Mouse (Mus musculus) midbrain, postnatal 0 days (tissue): ENCODE measurements around the gene Rpl26. TPM values are rescaled to one million over a fixed set of nuclear protein-coding genes. Genes with fewer than 3 reads are reported as not detected.

ENCODE experiments used
- ATAC-seq: fragments of 200-750 bp; cut with Nextera tagmentation; 2 replicates; pipeline ENCODE4 v1.8.0; 2017; ENCODE audit warnings: moderate number of reproducible peaks, mild to moderate bottlenecking, moderate TSS enrichment, moderate library complexity; ENCODE audit not compliant: low FRiP score
- DNase-seq: peaks from one replicate; pipeline ENCODE4 v3.0.0-alpha.2; 2015; ENCODE audit warnings: low spot score
- H3K27ac ChIP-seq: fragments of 300-500 bp; sonication (generic); 2 replicates; pipeline ENCODE4 v1.5.1; 2014; ENCODE audit warnings: low read depth, mild to moderate bottlenecking, low read length, mixed read lengths
- H3K27me3 ChIP-seq: fragments of 300-500 bp; sonication (generic); 2 replicates; pipeline ENCODE4 v1.6.1; 2014; ENCODE audit warnings: low read length, control low read depth, mixed read lengths; ENCODE audit not compliant: insufficient read depth
- H3K36me3 ChIP-seq: fragments of 300-500 bp; sonication (generic); 2 replicates; pipeline ENCODE4 v1.6.1; 2014; ENCODE audit warnings: low read length, control low read depth, mixed read lengths; ENCODE audit not compliant: insufficient read depth
- H3K4me1 ChIP-seq: fragments of 300-500 bp; sonication (generic); 2 replicates; pipeline ENCODE4 v1.6.1; 2014; ENCODE audit warnings: mild to moderate bottlenecking, control low read depth, antibody characterized with exemption, low read length, mixed read lengths; ENCODE audit not compliant: insufficient read depth
- H3K4me2 ChIP-seq: fragments of 300-500 bp; sonication (generic); 2 replicates; pipeline ENCODE4 v1.6.1; 2014; ENCODE audit warnings: low read depth, mild to moderate bottlenecking, low read length, mixed read lengths; ENCODE audit not compliant: poor library complexity, severe bottlenecking
- H3K4me3 ChIP-seq: fragments of 300-500 bp; sonication (generic); 2 replicates; pipeline ENCODE4 v1.5.1; 2014; ENCODE audit warnings: low read depth, mild to moderate bottlenecking, low read length, moderate library complexity
- H3K9ac ChIP-seq: fragments of 300-500 bp; sonication (generic); replicated peaks from 2 replicates; pipeline ENCODE4 v1.6.1; 2014; ENCODE audit warnings: mild to moderate bottlenecking, low read length, moderate library complexity, mixed read lengths; ENCODE audit not compliant: poor library complexity, severe bottlenecking
- H3K9me3 ChIP-seq: fragments of 300-500 bp; sonication (generic); 2 replicates; pipeline ENCODE4 v1.6.1; 2016; ENCODE audit warnings: low read length, control low read depth
- CTCF ChIP-seq: IDR thresholded peaks from 2 replicates; pipeline ENCODE4 v1.5.1; 2016; ENCODE audit warnings: antibody characterized with exemption, mild to moderate bottlenecking
- WGBS: fragments of 180-500 bp; shearing (Covaris S2); extraction: QIAGEN DNeasy Blood & Tissue Kit; methylation state at CpG from one replicate; pipeline ENCODE4 v1.1.7; 2014; 5-methylcytosine and 5-hydroxymethylcytosine counted together
- polyA plus RNA-seq: library from polyadenylated mRNA; unstranded; fragments of >200 nt; fragmentation: Nextera tagmentation; extraction: Ambion mirVana; gene quantifications from 2 replicates; pipeline ENCODE4 v1.2.1, GENCODE M21; 2015
- total RNA-seq: library from RNA; depleted of rRNA; stranded (reverse); fragments of >200 nt; gene quantifications from 2 replicates; pipeline ENCODE4 v1.2.3, GENCODE M21; 2014

Rpl26 gene
- total and polyA plus RNA-seq, 2 experiments from 2014 or later = 561 to 1,124 TPM

- ATAC-seq (no peak), DNase-seq (no peak)
- H3K4me2 ChIP-seq = no peak overlapping the region
- no peak for TF ChIP-seq CTCF
- no peaks in the 10 kb centered on the region for H3K9me3 ChIP-seq
- no peaks in the 10 kb centered on the region for H3K27me3 ChIP-seq
- no peak overlapping the region for H3K27ac ChIP-seq
- no peaks in the 10 kb centered on the region for H3K4me1 ChIP-seq
- 74% methylated on average over 15 of the region's 15 CpGs for WGBS
- no peaks in the 10 kb centered on the region for H3K36me3 ChIP-seq
- H3K4me3 ChIP-seq = no peak overlapping the region
- no peak overlapping the region for H3K9ac ChIP-seq
Measured at GRCm38 (mm10) chr11:68892233-68892832, 9.1 kb upstream of the Rpl26 start.

- ATAC-seq = no peak
- Histone ChIP-seq H3K27ac (no peak overlapping the region), H3K4me3 (no peak overlapping the region)
Measured at GRCm38 (mm10) chr11:68893911-68894464, 7.4 kb upstream of the Rpl26 start.

GRCm38 (mm10) chr11:68896247-68896646 lies 5.1 kb upstream of the Rpl26 start:
- 94% methylated on average over 5 of the region's 5 CpGs for WGBS
- TF ChIP-seq CTCF = no peak
- H3K36me3 ChIP-seq = no peaks in the 10 kb centered on the region

More at GRCm38 (mm10) chr11:68893911-68894464, 7.4 kb upstream of the Rpl26 start:
- Histone ChIP-seq H3K4me2 (no peak overlapping the region), H3K36me3 (no peaks in the 10 kb centered on the region), H3K9ac (no peak overlapping the region), H3K9me3 (no peaks in the 10 kb centered on the region), H3K27me3 (peaks cover 2% of the 10 kb centered on the region; the same call in 1 of the 2 replicates), H3K4me1 (no peaks in the 10 kb centered on the region)
- TF ChIP-seq CTCF = no peak
- 70% methylated on average over 12 of the region's 12 CpGs for WGBS
- no peak for DNase-seq

GRCm38 (mm10) chr11:68897120-68897519 lies 4.3 kb upstream of the Rpl26 start:
- DNase-seq = peak; percentile 32
- H3K9ac ChIP-seq = no peak overlapping the region
- no peak overlapping the region for H3K27ac ChIP-seq
- TF ChIP-seq CTCF = peak; percentile 78
- WGBS = 52% methylated on average over 4 of the region's 4 CpGs
- H3K27me3 ChIP-seq = peaks cover 5% of the 10 kb centered on the region; the same call in 1 of the 2 replicates
- no peak overlapping the region for H3K4me2 ChIP-seq
- H3K4me3 ChIP-seq = no peak overlapping the region
- no peaks in the 10 kb centered on the region for H3K4me1 ChIP-seq
- no peak for ATAC-seq
- H3K9me3 ChIP-seq = no peaks in the 10 kb centered on the region
- H3K36me3 ChIP-seq = no peaks in the 10 kb centered on the region

More at GRCm38 (mm10) chr11:68896247-68896646, 5.1 kb upstream of the Rpl26 start:
- H3K4me3 ChIP-seq = no peak overlapping the region
- H3K4me2 ChIP-seq = no peak overlapping the region
- H3K9ac ChIP-seq = no peak overlapping the region
- no peaks in the 10 kb centered on the region for H3K9me3 ChIP-seq
- no peak for ATAC-seq
- no peak overlapping the region for H3K27ac ChIP-seq
- no peaks in the 10 kb centered on the region for H3K4me1 ChIP-seq
- peaks cover 5% of the 10 kb centered on the region; the same call in 1 of the 2 replicates for H3K27me3 ChIP-seq
- no peak for DNase-seq

GRCm38 (mm10) chr11:68897838-68898237 lies 3.5 kb upstream of the Rpl26 start:
- Histone ChIP-seq H3K9me3 (no peaks in the 10 kb centered on the region), H3K27me3 (peaks cover 5% of the 10 kb centered on the region; the same call in 1 of the 2 replicates)
- no peak for TF ChIP-seq CTCF

GRCm38 (mm10) chr11:68898790-68899189 lies 2.6 kb upstream of the Rpl26 start:
- Histone ChIP-seq H3K27me3 (peaks cover 5% of the 10 kb centered on the region; the same call in 1 of the 2 replicates), H3K4me3 (no peak overlapping the region), H3K9ac (no peak overlapping the region), H3K27ac (no peak overlapping the region), H3K4me2 (no peak overlapping the region), H3K9me3 (no peaks in the 10 kb centered on the region), H3K36me3 (peaks cover 3% of the 10 kb centered on the region; the same call in 1 of the 2 replicates), H3K4me1 (no peaks in the 10 kb centered on the region)
- ATAC-seq (no peak), DNase-seq (no peak)
- WGBS = 87% methylated on average over 6 of the region's 6 CpGs
- no peak for TF ChIP-seq CTCF

More at GRCm38 (mm10) chr11:68897838-68898237, 3.5 kb upstream of the Rpl26 start:
- ATAC-seq = no peak
- no peak overlapping the region for H3K9ac ChIP-seq
- H3K4me3 ChIP-seq = no peak overlapping the region
- no peaks in the 10 kb centered on the region for H3K36me3 ChIP-seq
- no peaks in the 10 kb centered on the region for H3K4me1 ChIP-seq
- H3K27ac ChIP-seq = no peak overlapping the region
- no peak for DNase-seq
- no peak overlapping the region for H3K4me2 ChIP-seq
- 69% methylated on average over 6 of the region's 6 CpGs for WGBS
